Mouse (Mus musculus) CH12.LX (cell line): ENCODE measurements around the gene Amer3. TPM values are rescaled to one million over a fixed set of nuclear protein-coding genes. Genes with fewer than 3 reads are reported as not detected.

Source experiments
- DNase-seq: peaks from one replicate; pipeline ENCODE4 v3.0.0-alpha.2; 2013; ENCODE audit errors: extremely low read depth
- H3K27ac ChIP-seq: 2 replicates; pipeline ENCODE4 v1.5.1; 2012; ENCODE audit warnings: low read depth, mild to moderate bottlenecking, control low read depth, moderate library complexity; ENCODE audit not compliant: insufficient read depth
- H3K27me3 ChIP-seq: replicated peaks from 2 replicates; pipeline ENCODE3; 2012; ENCODE audit warnings: inconsistent platforms
- H3K36me3 ChIP-seq, 2 experiments: replicated peaks in 1 of 2; 2 replicates each; pipeline versions ENCODE3 to v1.6.1; 2012; ENCODE audit warnings: inconsistent platforms in 1 of 2, low read length in 1 of 2, mild to moderate bottlenecking in 1 of 2, mixed read lengths in 1 of 2, moderate library complexity in 1 of 2; ENCODE audit not compliant: control insufficient read depth in 1 of 2, insufficient read depth in 1 of 2
- H3K4me1 ChIP-seq, 2 experiments: 2 replicates each; pipeline ENCODE4 v1.6.1; 2012; ENCODE audit warnings: inconsistent platforms in 1 of 2, moderate library complexity in 1 of 2; ENCODE audit not compliant: insufficient read depth in 2 of 2, control insufficient read depth in 1 of 2
- H3K4me2 ChIP-seq: 2 replicates; pipeline ENCODE4 v1.6.1; 2012; ENCODE audit warnings: low read depth, mild to moderate bottlenecking, control low read depth; ENCODE audit not compliant: poor library complexity, insufficient read depth, severe bottlenecking
- H3K4me3 ChIP-seq, 3 experiments: fragments of 150-350 bp in 1 of 3; sonication (generic) in 1 of 3; replicated peaks in 1 of 3; 2 replicates each; pipeline versions ENCODE3 to v1.5.1; 2011 to 2012; ENCODE audit warnings: low read depth in 2 of 3, low read length in 2 of 3, mild to moderate bottlenecking in 2 of 3, moderate library complexity in 2 of 3, control low read depth in 1 of 3, improper control_type of control experiment in 1 of 3, inconsistent platforms in 1 of 3, mixed read lengths in 1 of 3; ENCODE audit not compliant: poor library complexity in 1 of 3
- H3K79me2 ChIP-seq: replicated peaks from 2 replicates; pipeline ENCODE4 v1.6.1; 2012; ENCODE audit warnings: mild to moderate bottlenecking, moderate library complexity; ENCODE audit not compliant: control insufficient read depth, poor library complexity, insufficient read depth, severe bottlenecking; ENCODE audit errors: extremely low read depth
- H3K9ac ChIP-seq: 2 replicates; pipeline ENCODE4 v1.6.1; 2012; ENCODE audit warnings: low read depth, mild to moderate bottlenecking, control low read depth, moderate library complexity; ENCODE audit not compliant: insufficient read depth
- H3K9me3 ChIP-seq: replicated peaks from 2 replicates; pipeline ENCODE3; 2012; ENCODE audit warnings: low read length, inconsistent platforms, mixed read lengths
- BHLHE40 ChIP-seq: IDR thresholded peaks from 2 replicates; pipeline ENCODE4 v1.6.1; 2011; ENCODE audit warnings: mild to moderate bottlenecking, low read depth, low read length, improper control_type of control experiment
- CHD1 ChIP-seq: IDR thresholded peaks from 2 replicates; pipeline ENCODE4 v1.6.1; 2012; ENCODE audit warnings: low read depth, low read length, improper control_type of control experiment, inconsistent platforms
- CHD2 ChIP-seq: IDR thresholded peaks from 2 replicates; pipeline ENCODE4 v1.6.1; 2011; ENCODE audit warnings: low read length, improper control_type of control experiment
- EP300 ChIP-seq: IDR thresholded peaks from 2 replicates; pipeline ENCODE4 v1.6.1; 2011; ENCODE audit warnings: low read length, improper control_type of control experiment
- ETS1 ChIP-seq: conservative IDR thresholded peaks from 2 replicates; pipeline ENCODE4 v1.6.1; 2012; ENCODE audit warnings: low read depth, mild to moderate bottlenecking, inconsistent platforms, low read length, improper control_type of control experiment, moderate library complexity
- GABPA ChIP-seq: IDR thresholded peaks from 2 replicates; pipeline ENCODE4 v1.6.1; 2012; ENCODE audit warnings: low read depth, low read length, improper control_type of control experiment, inconsistent platforms; ENCODE audit not compliant: insufficient replicate concordance
- JUND ChIP-seq: conservative IDR thresholded peaks from 2 replicates; pipeline ENCODE4 v1.6.1; 2011; ENCODE audit warnings: low read depth, low read length, improper control_type of control experiment
- KAT2A ChIP-seq: IDR thresholded peaks from 2 replicates; pipeline ENCODE4 v1.6.1; 2012; ENCODE audit warnings: low read length, improper control_type of control experiment, inconsistent platforms; ENCODE audit not compliant: insufficient replicate concordance
- MEF2A ChIP-seq: IDR thresholded peaks from 2 replicates; pipeline ENCODE4 v1.6.1; 2014; ENCODE audit warnings: low read depth, mild to moderate bottlenecking, inconsistent platforms, low read length, improper control_type of control experiment, borderline replicate concordance
- MYC ChIP-seq: IDR thresholded peaks from 2 replicates; pipeline ENCODE4 v1.6.1; 2011; ENCODE audit warnings: low read depth, mild to moderate bottlenecking, improper control_type of control experiment, low read length
- NELFE ChIP-seq: IDR thresholded peaks from 2 replicates; pipeline ENCODE4 v1.6.1; 2011; ENCODE audit warnings: low read depth, low read length, improper control_type of control experiment
- NRF1 ChIP-seq: IDR thresholded peaks from 2 replicates; pipeline ENCODE4 v1.6.1; 2014; ENCODE audit warnings: low read depth, mild to moderate bottlenecking, inconsistent platforms, low read length, improper control_type of control experiment, moderate library complexity
- POLR2A ChIP-seq: IDR thresholded peaks from 2 replicates; pipeline ENCODE4 v1.6.1; 2011; ENCODE audit warnings: low read depth, mild to moderate bottlenecking, improper control_type of control experiment, low read length
- RAD21 ChIP-seq: IDR thresholded peaks from 2 replicates; pipeline ENCODE4 v1.6.1; 2011; ENCODE audit warnings: low read depth, mild to moderate bottlenecking, low read length, improper control_type of control experiment, moderate library complexity
- RCOR1 ChIP-seq: conservative IDR thresholded peaks from 2 replicates; pipeline ENCODE4 v1.6.1; 2012; ENCODE audit warnings: low read depth, mild to moderate bottlenecking, inconsistent platforms, low read length, improper control_type of control experiment
- SMC3 ChIP-seq: IDR thresholded peaks from 2 replicates; pipeline ENCODE4 v1.6.1; 2011; ENCODE audit warnings: low read depth, low read length, improper control_type of control experiment
- UBTF ChIP-seq: IDR thresholded peaks from 2 replicates; pipeline ENCODE4 v1.6.1; 2012; ENCODE audit warnings: low read depth, mild to moderate bottlenecking, inconsistent platforms, low read length, improper control_type of control experiment, moderate library complexity
- USF1 ChIP-seq: IDR thresholded peaks from 2 replicates; pipeline ENCODE4 v1.6.1; 2014; ENCODE audit warnings: low read depth, mild to moderate bottlenecking, inconsistent platforms, low read length, improper control_type of control experiment
- ZC3H11A ChIP-seq: IDR thresholded peaks from 2 replicates; pipeline ENCODE4 v1.6.1; 2012; ENCODE audit warnings: low read depth, mild to moderate bottlenecking, inconsistent platforms, low read length, improper control_type of control experiment
- ZNF384 ChIP-seq: IDR thresholded peaks from 2 replicates; pipeline ENCODE4 v1.6.1; 2012; ENCODE audit warnings: low read depth, low read length, improper control_type of control experiment, inconsistent platforms
- dilution Hi-C: fragments of 300-500 bp; cut with MboI; formaldehyde crosslinking; loops from 2 replicates; pipeline ENCODE4 v1.14.3; 2020; ENCODE audit warnings: low sequenced_read_pairs; ENCODE audit not compliant: extremely low pct_unique_long_range_greater_than_20kb, extremely low pct_ligation_motif_present
- in situ Hi-C: fragments of 300-500 bp; cut with MboI; formaldehyde crosslinking; loops from 3 replicates; pipeline ENCODE4 v1.14.3; 2019; ENCODE audit warnings: low sequenced_read_pairs, low pct_ligation_motif_present, low pct_unique_long_range_greater_than_20kb, mixed read lengths
- polyA plus RNA-seq: library from polyadenylated mRNA; unstranded; fragments of >175 nt; gene quantifications from 2 replicates; pipeline ENCODE4 v1.2.1, GENCODE M21; 2012; ENCODE audit warnings: low read depth; ENCODE audit not compliant: insufficient read length
- total RNA-seq, 2 experiments: library from RNA; depleted of rRNA; stranded (reverse); fragments of 300-350 nt in 1 of 2; fragments of >200 nt in 1 of 2; gene quantifications; 2 replicates each; pipeline ENCODE4 v1.2.3; 2012 to 2014

Amer3 gene
- total and polyA plus RNA-seq, 3 experiments: 0.04 to 0.20 (median 0.17) TPM

DNA sequence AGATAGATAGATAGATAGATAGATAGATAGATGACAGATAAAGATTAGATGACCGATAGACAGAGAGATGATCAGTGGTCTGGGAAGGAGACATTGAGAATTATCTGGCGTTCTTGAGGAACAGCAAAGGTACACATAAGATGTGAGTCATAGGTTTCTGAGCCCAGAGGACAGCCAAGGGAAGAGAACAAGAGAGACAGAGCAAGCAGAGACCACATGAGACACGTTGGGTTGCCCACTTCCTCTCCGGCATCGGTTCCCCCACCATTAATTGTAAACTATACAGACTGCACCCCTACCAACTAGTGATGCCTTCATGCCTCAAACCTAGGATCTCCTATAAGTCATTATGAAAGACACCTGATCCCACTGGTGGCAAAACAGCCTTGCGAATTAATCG is 25.2 kb upstream of the Amer3 start:
- dilution Hi-C loops: no loop called here
- no peaks in the 10 kb centered on the region for H3K79me2 ChIP-seq
- H3K4me1 ChIP-seq: peaks cover 0 to 11% of the 10 kb centered on the region in 2 experiments; a peak in 2 of 4 replicates
- no peak for DNase-seq
- no peak overlapping the region for H3K4me3 ChIP-seq
- H3K27ac ChIP-seq: no peak overlapping the region
- in situ Hi-C loops: no loop called here
- no peaks in the 10 kb centered on the region for H3K36me3 ChIP-seq
- TF ChIP-seq CHD2 (no peak), ZC3H11A (no peak), RAD21 (no peak), POLR2A (no peak), GABPA (no peak), SMC3 (no peak), MEF2A (no peak), NRF1 (no peak), BHLHE40 (no peak), CHD1 (no peak), USF1 (no peak), UBTF (no peak), JUND (no peak)
- H3K27me3 ChIP-seq: no peaks in the 10 kb centered on the region
- H3K9me3 ChIP-seq: no peaks in the 10 kb centered on the region
- H3K4me2 ChIP-seq: no peak overlapping the region
- H3K9ac ChIP-seq: no peak overlapping the region

DNA sequence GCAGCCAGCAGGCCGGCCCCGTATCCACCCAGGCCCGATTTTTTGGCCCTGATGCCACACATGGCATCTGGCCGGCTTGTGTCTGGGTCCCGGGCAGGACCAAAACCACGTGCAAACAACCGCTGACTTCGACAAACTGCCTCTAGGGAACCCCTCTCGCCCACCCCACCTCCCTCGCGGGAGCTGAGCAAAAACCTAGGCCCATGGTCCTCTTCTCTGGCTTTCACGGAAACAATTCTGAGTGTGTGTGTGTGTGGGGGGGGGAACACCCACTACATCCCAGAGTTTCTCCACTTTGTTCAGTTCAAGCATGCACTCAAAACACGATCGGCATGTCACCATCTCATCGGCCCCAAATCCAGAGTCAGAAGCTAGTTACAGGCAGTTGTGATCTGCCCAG is 18.6 kb upstream of the Amer3 start, which contains the start of gene Prss40:
Gene Prss40, minus strand, starts transcription at position 101 of the 400 bp plus-strand sequence.
- in situ Hi-C loops (no loop called here), dilution Hi-C loops (no loop called here)
- Histone ChIP-seq H3K4me1 (peaks cover 3 to 22% of the 10 kb centered on the region in 2 experiments), H3K36me3 (no peaks in the 10 kb centered on the region), H3K79me2 (no peaks in the 10 kb centered on the region), H3K9me3 (no peaks in the 10 kb centered on the region), H3K9ac (no peak within 1 kb of the TSS), H3K4me2 (no peak within 1 kb of the TSS), H3K27ac (no peak within 1 kb of the TSS), H3K27me3 (no peaks in the 10 kb centered on the region), H3K4me3 (no peak within 1 kb of the TSS)
- no peak for TF ChIP-seq CHD2
- no peak for TF ChIP-seq CHD1
- no peak for TF ChIP-seq KAT2A
- no peak for TF ChIP-seq NELFE
- no peak for TF ChIP-seq MYC
- no peak for TF ChIP-seq UBTF
- TF ChIP-seq EP300: no peak
- no peak for TF ChIP-seq RCOR1
- TF ChIP-seq ETS1: no peak
- no peak for TF ChIP-seq ZC3H11A
- TF ChIP-seq BHLHE40: no peak
- TF ChIP-seq ZNF384: no peak
- DNase-seq: no peak
